Mouse (Mus musculus) layer of hippocampus, adult 11-12 months (tissue): Measurements from ENCODE around the gene Med24.
A peak's percentile ranks its signal among the peaks of the same experiment; 100 is the strongest.

Experiments used
- DNase-seq: peaks from one replicate; pipeline ENCODE4 v3.0.0; 2022; ENCODE audit warnings: low spot score

Med24 gene

GRCm38 (mm10) chr11:98729119-98729588, at the start of gene Med24:
TSS of gene Med24 (minus strand) at chr11:98729435.
- DNase-seq, result peak; percentile 93

GRCm38 (mm10) chr11:98777888-98778287, 48.7 kb upstream of the Med24 start:
- no peak for DNase-seq

GRCm38 (mm10) chr11:98776843-98777590, 47.8 kb upstream of the Med24 start:
- no peak for DNase-seq

- DNase-seq, result no peak
These were observed 47.0 kb upstream of the Med24 start for GRCm38 (mm10) chr11:98776052-98776764.

GRCm38 (mm10) chr11:98775348-98776051, 46.3 kb upstream of the Med24 start:
- DNase-seq, result peak; percentile 100

- DNase-seq, result no peak
These were observed 45.5 kb upstream of the Med24 start, which contains the start of gene Nr1d1 for GRCm38 (mm10) chr11:98774582-98775347. TSS of gene Nr1d1 (minus strand) at chr11:98775333.

- peak; percentile 100 for DNase-seq
These were observed 44.5 kb upstream of the Med24 start for GRCm38 (mm10) chr11:98773635-98774295.

GRCm38 (mm10) chr11:98772667-98773171, 43.5 kb upstream of the Med24 start:
- no peak for DNase-seq

- DNase-seq, result no peak
These were observed 42.8 kb upstream of the Med24 start for GRCm38 (mm10) chr11:98771844-98772525.

- no peak for DNase-seq
These were observed 41.9 kb upstream of the Med24 start for GRCm38 (mm10) chr11:98771131-98771530.

GRCm38 (mm10) chr11:98770096-98770975, 41.1 kb upstream of the Med24 start:
- DNase-seq, result peak; percentile 77

GRCm38 (mm10) chr11:98769007-98769954, 40.0 kb upstream of the Med24 start:
- DNase-seq, result no peak

GRCm38 (mm10) chr11:98768127-98769006, 39.1 kb upstream of the Med24 start:
- no peak for DNase-seq

- DNase-seq, result no peak
These were observed 38.5 kb upstream of the Med24 start for GRCm38 (mm10) chr11:98767713-98768112.

- no peak for DNase-seq
These were observed 38.0 kb upstream of the Med24 start for GRCm38 (mm10) chr11:98767276-98767675.

- DNase-seq, result no peak
These were observed 37.6 kb upstream of the Med24 start for GRCm38 (mm10) chr11:98766816-98767215.

- no peak for DNase-seq
These were observed 37.1 kb upstream of the Med24 start for GRCm38 (mm10) chr11:98766346-98766745.
